Mouse (Mus musculus): ENCODE results near the gene Saal1. TPM values are rescaled to one million over a fixed set of nuclear protein-coding genes. Genes with fewer than 3 reads are reported as not detected.

The Saal1 gene
- total RNA-seq (2023) = 11.2 TPM

DNA sequence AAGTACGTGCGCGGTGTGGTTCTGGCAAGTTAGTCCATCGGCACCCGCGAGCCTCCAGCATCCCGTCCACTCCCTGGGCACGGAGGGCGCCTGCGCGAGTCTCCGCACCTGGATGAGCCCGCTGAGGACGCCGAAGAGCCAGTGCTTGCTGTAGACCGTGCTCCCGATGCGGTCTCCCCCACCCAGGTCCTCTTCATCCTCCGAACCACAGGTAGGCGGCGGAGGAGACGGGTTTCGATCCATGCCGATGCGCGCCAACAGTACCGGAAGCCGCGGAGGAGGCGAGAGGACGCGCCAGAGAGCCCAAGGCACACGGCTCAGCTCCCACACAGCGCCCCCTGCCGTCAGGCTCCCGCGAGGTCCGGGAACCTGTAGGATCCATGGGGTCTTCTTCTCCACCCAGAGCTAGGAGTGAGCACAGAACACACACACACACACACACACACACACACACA, at the start of gene Saal1:
Saal1 (minus strand) TSS at position 291 of the 455 bp plus-strand sequence.

DNA sequence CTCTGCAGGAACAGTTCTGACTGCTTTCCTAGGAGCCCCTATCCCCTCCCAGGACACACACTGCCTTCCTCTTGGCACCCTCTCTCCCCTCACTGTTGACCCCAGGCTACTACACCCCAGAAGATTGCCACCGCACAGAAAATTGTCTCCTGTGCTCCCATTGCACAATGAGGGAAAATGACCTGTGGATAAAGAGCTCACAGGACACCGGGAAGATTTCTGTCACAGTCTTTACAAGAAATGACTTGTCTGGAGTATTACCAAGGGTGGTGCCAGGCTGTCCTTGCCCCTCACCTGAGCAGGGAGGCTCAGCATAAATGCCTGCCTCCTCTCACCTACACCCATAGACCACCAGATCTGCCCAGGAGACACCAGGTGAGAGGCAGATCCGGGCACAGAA, 41.0 kb upstream of the Saal1 start, which contains the start of gene Saa2:
Saa2 (plus strand) TSS at position 301 of the 400 bp plus-strand sequence.

DNA sequence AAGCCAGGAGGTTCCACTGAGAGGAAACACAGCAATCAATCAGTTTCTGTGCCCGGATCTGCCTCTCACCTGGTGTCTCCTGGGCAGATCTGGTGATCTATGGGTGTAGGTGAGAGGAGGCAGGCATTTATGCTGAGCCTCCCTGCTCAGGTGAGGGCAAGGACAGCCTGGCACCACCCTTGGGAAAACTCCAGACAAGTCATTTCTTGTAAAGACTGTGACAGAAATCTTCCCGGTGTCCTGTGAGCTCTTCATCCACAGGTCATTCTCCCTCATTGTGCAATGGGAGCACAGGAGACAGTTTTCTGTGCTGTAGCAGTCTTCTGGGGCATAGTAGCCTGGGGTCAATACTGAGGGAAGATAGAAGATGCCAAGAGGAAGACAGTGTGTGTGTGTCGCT, 32.4 kb upstream of the Saal1 start, which contains the start of gene Saa1:
Saa1 (minus strand) TSS at position 101 of the 400 bp plus-strand sequence.

DNA sequence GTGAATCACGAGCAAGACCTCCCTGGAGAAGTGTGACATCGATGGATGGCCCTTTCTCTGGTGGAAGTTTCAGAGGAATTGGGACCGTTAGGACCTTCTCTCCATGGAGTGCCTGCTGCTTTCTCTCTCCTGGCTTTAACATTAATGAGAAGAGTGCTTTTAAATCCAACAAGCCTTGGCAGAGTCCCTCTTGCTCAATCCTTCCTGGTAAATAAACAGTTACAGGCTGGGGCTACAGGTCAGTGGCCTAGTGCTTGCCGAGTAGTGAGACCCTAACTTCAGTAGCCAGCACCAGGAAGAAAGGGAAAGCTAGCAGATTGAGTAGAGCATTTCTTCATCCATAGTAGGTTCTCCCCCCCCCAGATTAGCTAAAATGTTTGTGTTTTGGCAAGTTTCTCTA, 22.0 kb upstream of the Saal1 start, which contains the start of gene Saa4:
Saa4 (minus strand) TSS at position 146 of the 400 bp plus-strand sequence.

DNA sequence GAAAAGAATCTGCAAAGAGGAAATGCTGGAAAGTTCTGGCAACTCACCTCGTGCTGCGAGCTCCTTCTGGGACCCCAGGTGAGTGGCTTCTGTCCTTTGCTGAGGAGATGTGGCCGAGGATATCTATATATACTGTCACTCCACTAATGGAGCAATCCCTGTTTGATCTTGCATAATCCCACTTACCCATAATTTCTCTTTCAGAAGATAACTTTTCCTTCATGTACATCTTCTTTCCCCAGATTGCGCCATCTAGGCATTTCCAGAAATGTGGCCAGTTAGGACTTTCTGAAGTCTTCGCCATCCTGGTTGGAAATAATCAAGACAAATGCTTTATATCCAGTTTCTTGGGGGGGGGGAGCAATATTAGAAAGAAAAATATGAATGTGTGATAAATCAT, 5.1 kb upstream of the Saal1 start, which contains the start of gene Saa3:
Saa3 (minus strand) TSS at position 101 of the 400 bp plus-strand sequence.

DNA sequence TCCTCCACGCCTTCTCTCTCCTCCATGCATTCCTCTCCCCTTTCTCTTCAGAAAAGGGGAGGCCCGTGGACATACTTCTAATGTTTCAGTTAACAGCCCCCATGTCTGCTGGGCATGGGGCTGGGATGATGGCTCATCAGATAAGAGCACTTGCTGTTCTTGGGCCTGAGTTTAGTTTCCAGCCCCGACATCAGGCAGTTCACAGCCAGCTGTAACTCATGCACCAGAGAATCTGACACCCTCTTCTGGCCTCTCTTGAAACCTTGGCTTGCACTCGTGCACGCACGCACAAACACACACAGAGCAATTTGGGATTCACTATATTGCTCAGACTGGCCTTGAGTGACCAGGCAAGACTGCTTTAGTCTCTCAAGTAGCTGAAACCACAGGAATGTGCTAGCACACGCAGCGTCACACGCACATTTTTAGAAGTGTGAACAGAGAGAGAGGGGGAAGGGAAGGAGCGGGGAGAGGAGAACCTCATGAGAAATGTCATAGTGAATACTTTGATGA, 38.3 kb downstream of the Saal1 start, which contains the start of gene Tph1:
Tph1 (minus strand) TSS at position 378 of the 513 bp plus-strand sequence.

DNA sequence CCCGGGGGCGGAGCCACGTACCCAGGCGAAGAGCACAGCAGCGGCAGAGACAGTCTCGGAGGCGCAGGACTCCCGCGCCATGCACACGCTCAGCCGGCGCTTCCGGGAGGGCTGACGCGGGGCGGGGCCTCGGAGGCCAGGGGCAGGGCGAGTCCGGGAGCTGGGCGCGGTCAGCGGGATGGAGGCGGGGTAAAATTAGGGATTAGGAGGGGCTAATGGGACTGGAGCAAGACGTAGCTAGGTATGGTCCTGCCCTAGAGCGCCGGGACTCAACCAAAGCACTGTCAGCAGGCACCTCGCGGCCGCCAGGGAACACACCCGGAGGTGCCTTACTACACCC, 70.8 kb downstream of the Saal1 start, which contains the start of gene Sergef:
Sergef (minus strand) TSS at position 116 of the 340 bp plus-strand sequence.

Other genes starting within 250 kb of the Saal1 start
- gene Sergef, start 70.9 kb downstream of the Saal1 start, total RNA-seq (2023) = 20.0 TPM
- not detected for gene Tph1, start 38.1 kb downstream of the Saal1 start, total RNA-seq (2023)
- 0.27 TPM for gene Saa3, start 5.0 kb upstream of the Saal1 start, total RNA-seq (2023)
- gene Saa4, start 21.9 kb upstream of the Saal1 start, total RNA-seq (2023) = not detected
- gene Saa1, start 32.3 kb upstream of the Saal1 start, total RNA-seq (2023) = not detected
- not detected for gene Saa2, start 41.1 kb upstream of the Saal1 start, total RNA-seq (2023)
- gene Hps5, start 85.4 kb upstream of the Saal1 start, total RNA-seq (2023) = 44.3 TPM
- gene Gtf2h1, start 85.4 kb upstream of the Saal1 start, total RNA-seq (2023) = 54.8 TPM
- gene Ldha, start 130.8 kb upstream of the Saal1 start, total RNA-seq (2023) = 294 TPM
- not detected for gene Ldhc, start 150.5 kb upstream of the Saal1 start, total RNA-seq (2023)
- 60.4 TPM for gene Tsg101, start 209.3 kb upstream of the Saal1 start, total RNA-seq (2023)
- 5.1 TPM for gene Uevld, start 247.8 kb upstream of the Saal1 start, total RNA-seq (2023)